Mouse (Mus musculus) urinary bladder, adult 18-20 months (tissue): ENCODE data around the gene Mrpl10.

Experiments used
- DNase-seq, 2 experiments: peaks; one replicate each; pipeline ENCODE4 v3.0.0; 2022; ENCODE audit warnings: low spot score in 2 of 2, mixed read lengths in 2 of 2

Mrpl10 gene

DNA sequence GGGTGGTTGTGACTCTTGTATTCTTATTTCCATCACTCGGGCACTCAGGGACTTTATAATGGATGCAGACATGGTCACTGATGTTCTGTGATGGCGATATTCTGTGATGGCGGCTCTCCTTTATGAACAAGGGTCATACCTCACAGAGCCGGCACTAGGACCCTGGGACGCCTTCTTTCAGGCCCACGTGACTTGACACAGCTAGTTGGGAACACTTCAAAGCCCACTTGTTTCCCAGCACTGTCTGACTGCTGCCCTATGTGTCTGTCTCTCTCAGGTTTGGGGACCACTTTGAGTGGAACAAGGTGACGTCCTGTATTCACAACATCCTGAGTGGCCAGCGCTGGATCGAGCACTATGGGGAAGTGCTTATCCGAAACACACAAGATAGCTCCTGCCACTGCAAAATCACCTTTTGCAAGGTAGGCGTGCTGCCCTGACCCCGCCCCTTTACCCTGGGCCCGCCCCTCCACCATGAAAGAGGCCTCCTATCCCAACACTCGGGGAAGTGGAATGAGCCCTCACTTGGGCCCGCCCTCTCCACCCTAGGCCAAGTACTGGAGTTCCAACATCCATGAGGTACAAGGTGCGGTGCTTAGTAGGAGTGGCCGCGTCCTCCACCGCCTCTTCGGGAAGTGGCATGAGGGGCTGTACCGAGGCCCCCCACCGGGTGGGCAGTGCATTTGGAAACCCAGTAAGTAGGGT, 25.4 kb downstream of the Mrpl10 start:
- no peak for DNase-seq

DNA sequence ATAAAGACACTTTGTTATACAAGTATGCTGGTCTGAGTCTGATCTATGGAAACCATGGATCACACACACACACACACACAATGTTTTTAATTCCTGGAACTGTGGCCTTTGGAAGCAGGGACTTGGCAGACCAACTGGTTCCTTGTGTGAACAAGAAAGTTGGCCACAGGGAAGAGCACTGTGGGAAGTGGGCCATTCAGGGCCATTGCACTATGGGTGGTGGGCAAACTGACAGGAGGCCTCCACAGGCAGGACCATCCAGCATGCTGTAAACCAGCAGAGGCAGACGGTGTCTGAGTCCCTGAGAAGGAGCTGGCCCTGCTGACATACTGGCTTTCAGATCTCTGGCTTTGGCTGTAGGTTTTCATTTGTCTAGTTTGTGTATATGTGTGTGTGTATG, 28.0 kb downstream of the Mrpl10 start:
- no peak for DNase-seq

DNA sequence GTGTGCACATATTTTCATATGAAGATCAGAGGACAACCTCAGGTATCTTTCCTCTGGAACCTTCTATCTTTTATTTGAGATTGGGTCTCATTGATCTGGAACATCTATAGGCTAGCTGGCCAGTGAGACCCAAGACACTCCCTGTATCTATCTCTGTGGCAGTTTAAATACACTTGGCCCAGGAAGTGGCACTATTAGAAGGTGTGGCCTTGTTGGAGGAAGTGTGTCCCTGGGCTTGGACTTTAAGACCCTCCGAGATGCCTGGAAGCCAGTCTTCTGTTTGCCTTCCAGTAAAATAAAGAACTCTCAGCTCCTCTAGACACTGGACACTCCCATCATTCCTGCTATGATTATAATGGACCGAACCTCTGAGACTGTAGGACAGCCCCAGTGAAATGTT, 28.4 kb downstream of the Mrpl10 start:
- no peak for DNase-seq

DNA sequence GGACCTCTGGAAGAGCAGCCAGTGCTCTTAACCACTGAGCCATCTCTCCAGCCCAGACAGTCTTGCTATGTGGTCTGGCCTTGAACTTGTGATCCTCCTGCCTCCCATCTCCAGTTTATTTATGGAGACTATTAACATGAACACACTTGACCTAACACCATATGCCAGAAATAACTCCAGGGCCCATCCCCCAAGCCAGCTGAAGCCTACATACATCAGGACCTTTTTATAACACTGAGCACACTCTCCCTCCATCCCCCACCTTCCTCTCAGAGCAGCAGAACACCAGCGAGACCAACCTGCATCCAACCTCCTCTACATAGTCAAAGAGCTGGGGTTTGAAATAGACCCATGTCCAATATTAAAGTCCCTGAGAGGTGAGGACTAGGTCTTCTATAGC, 29.8 kb downstream of the Mrpl10 start:
- no peak for DNase-seq

DNA sequence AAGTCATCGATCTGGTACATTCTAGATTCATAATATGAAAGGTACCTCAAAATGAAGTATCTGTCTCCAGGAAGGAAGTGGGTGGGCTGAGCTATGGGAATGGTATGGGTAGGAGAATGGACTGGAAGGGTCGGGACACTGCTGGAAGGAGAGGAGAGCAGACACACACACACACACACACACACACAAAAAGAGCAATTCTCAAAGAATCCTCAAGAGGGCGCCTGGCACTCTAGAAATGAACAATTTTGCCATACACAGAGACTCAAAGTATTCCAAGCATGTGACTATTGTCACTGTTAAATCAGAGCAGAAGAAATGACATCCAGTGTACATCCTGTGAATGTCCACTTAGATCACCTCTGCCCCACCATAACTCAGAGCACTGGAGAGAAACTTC, 31.2 kb downstream of the Mrpl10 start:
- no peak for DNase-seq

DNA sequence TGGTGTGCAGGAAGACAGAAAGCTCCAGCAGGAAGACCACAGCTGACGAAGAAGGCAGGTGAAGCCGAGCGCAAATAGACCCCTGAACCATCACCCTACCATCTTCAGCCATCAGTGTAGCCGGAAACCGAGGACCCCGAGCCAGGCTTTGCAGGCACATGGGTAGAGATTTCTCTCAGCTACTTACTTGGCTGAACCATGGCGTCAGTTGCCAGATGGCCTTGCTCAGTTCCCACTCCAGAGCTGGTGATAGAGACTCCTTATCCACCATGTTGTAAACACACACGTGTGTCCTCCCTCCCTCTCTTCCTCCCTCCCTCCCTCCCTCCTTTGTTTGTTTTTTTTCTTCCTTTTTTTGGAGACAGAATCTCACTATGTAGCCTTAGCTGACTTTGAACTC, 32.9 kb downstream of the Mrpl10 start:
- no peak for DNase-seq

DNA sequence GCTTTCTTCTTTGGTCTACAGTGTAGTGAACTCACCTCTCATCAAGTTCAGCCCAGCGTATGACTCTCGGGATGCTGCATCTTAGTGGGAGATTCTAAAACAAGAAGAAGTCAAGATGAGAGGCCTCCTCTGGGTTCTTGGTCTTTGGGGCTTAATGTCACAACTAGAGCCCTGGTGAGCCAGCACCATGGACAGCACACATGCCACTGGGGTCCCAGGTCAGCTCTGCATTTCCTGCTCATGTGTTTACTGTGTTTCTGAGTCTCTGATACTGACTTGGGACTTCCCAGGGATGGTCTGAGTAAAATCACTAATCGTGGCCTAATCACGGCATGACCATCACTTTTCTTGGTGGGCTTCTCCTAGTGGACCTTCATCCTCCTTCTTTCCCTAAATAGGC, 37.4 kb downstream of the Mrpl10 start:
- no peak for DNase-seq

DNA sequence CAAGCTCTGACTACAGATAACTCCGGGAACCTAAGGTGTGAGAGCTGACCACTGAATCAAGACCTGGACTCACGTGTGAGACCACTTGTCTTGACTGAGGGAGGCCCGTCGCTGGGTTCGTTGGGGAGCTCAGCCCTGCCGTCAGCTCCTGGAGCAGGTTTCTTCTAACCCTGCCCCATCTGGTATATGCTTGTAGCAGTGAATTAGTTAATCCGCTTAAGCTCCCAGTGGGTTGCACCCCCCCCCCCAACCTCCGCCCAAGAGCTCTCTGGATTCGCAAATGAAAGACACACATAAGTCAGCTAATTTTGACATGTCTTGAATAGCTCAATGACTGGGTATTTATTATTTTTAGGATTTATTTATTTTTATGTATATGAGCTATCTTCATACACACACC, 38.9 kb downstream of the Mrpl10 start:
- DNase-seq: no peak

DNA sequence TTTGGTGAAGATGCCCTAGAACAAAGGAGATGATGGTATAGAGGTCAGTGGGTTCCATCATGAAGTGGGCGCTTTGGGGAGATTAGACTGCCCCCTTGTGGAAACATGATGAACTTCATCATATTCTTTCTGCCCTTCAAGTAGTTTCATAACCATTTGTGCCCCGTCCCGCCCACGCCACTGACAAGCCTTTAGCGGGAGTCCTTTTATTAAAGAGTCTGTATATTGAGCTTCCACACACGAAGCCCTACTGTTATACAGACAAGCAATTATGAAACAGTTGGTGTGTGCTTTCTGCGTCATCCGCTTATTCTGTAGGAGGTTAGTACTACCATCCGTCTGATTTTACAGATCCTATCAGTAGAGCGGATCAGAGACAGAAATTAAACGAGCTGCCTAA, 41.6 kb downstream of the Mrpl10 start:
- DNase-seq: peak in 1 of 2 experiments; percentile 19

DNA sequence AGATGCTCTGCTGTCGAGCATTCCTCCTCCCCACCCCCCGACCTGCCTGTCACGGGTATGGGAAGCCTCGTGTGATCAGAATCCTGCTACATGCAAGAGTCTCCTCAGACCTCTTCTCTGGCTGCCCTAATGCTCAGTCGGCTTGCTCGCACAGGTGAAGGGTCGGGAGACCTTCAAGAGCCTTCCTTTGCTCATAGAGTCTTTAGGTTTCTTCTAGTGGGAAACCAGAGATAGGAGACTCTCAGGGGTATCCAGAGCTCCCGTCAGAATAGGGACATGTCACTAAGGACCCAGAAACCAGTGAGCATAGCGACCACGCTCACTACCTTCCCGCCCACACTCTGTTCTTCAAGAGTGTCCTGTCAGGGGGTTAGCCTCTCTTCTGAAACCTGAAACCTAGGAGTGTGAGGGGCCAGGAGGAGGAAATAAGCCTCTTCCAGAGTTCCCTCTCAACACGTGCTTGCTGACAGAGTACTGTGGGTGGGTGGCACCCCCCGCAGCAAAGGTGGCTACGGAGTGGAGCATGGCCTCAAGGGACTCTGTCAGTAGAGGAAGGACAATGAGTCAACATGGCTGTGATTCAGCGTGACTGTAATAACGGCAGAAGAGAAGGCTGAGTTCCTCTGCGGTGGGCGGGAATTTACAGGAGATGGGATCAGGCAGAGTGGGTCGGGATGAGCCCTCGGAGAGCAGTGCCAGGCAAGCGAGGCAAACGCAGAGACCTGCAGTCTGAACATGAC, 42.2 kb downstream of the Mrpl10 start:
- DNase-seq: peak in 1 of 2 experiments; percentile 6

DNA sequence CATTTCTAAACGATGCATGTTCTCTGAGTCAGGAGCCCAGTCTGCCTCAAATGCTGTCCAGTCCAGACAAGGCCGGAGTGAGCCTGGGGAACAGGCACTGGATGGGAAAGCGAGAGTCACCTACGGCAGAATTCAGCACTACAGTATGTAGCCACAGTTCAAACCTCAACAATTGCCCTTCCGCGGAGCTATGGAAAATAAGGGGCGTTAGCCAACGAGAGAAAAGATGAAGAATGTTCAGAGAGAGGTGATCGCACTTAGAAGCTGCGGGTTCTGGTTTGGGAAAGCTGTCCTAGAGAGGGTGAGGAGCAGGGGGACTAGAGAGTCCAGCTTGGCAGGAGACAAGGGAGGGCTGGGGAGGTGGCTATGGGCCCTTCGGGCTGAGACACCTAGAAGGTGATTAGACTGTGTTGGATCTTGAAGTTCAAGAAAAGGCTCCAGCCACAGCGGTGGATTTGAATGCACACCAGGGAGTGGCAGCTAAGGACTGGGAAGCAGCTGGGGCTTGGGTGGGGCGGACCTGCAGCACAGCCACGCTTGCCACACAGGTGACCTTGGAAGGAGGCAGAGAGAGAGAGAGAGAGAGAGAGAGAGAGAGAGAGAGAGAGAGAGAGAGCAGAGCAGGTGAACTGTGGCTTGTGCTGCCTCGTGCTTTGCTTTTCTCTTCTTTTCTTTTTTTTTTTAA, 43.6 kb downstream of the Mrpl10 start:
- no peak for DNase-seq

DNA sequence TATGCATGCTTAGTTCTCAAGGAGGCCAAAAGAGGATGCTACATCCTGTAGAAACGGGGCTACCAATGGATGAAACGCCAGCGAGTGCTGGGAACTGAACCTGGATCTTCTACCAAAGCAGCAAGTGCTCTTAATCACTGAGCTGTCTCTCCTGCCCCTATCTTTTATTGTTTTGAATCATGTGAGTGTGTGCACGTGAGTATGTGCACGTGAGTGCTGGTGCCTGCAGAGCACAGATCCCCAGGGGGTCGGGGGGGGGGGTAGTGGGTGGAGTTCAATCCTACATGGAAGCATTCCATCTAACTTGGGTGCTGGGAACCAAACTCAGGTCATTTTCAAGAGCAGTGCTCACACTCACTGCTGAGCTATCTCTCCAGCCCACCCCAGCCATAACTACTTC, 45.0 kb downstream of the Mrpl10 start:
- no peak for DNase-seq

DNA sequence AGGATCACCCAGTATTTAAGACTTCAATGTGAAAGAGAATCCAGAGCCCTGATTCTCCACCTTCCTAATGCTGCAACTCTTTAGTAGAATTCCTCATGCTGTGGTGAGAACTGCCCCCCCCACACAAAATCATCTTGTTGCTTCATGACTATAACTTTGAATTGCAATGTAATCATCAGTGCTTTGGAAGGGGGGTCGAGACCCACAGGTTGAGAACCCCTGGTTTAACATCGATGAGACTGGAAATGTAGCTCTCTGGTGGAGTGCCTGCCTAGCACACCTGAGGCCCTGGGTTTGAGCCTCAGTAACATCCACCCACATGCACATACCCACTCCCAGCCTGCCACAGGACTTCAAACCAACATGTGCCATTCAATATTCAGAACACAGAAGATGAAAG, 53.2 kb downstream of the Mrpl10 start:
- no peak for DNase-seq

DNA sequence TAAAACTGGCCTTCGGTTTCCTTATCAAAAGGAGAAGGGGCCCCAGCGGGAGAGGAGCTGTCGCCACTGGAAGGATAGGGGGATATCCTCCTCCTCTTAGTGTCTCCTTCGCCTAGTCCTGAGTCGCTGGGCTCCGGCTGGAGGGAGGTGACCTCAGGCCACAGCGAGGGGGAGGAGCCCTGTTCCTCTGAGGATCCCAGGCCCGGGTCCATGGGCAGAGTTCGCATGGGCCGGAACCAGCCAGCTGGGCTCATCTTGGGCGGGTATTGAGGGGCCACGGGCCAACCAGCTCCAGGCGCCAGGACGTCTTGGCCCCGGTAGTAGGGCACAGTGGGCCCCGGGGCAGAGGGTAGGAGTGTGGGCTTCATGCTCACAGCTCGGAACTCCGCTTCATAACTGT, 57.4 kb downstream of the Mrpl10 start:
- no peak for DNase-seq
